Mouse (Mus musculus): Measurements from ENCODE around the gene Ift80.

- TF ChIP-seq POLR2A (IDR thresholded peaks at IDR 0.05; ENCODE audit: insufficient read depth, low read depth, low read length): no peak
- TF ChIP-seq CTCF (IDR thresholded peaks at IDR 0.05; ENCODE audit: insufficient read depth, low read depth, low read length): 0 out of 2 replicates have a peak, but pooled peaks have one; percentile 12
Observed at GRCm38 (mm10) chr3:68935498-68935897, 68.9 kb downstream of the Ift80 start.
